Mouse (Mus musculus): ENCODE results near the gene 9530002B09Rik. TPM values are rescaled to one million over a fixed set of nuclear protein-coding genes. Genes with fewer than 3 reads are reported as not detected.

9530002B09Rik gene
- not detected for total RNA-seq (2021)
- long read RNA-seq, experiment 1 = 0 reads
- long read RNA-seq, experiment 2 = 0 reads

DNA sequence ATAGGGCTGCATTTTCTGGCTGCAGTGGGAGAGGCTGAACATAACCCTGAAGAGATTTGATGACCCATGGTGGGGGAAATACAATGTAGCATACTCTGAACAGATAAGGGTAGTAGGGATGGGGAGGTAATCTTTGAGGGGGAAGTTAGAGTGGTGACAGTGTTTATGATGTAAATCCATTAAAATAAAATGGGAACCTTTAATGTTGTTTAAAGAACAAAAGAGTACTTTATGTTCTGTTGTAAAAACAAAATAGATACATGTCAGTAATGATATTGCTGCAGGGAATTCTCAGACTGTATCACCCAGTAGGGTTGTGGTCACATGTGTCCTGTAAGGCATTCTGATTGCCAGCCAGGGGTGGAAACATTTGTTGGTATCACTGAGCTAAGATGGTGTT is at the start of gene 9530002B09Rik:
9530002B09Rik (plus strand) TSS at position 301 of the 400 bp plus-strand sequence.
- no peak for DNase-seq (ENCODE audit: low spot score in 2 of 2)

Other genes with a start within 250 kb of the 9530002B09Rik start
- 10 to 100 TPM; 74.6 to 78.1 TPM for gene Ppt1, start 147.0 kb downstream of the 9530002B09Rik start, total RNA-seq (2021)
- 100 to 1,000 TPM; 138 to 147 TPM for gene Cap1, start 196.8 kb downstream of the 9530002B09Rik start, total RNA-seq (2021)